Mouse (Mus musculus) ovary, adult 18-20 months (tissue): ENCODE results near the gene Rxra.

Experiments
- DNase-seq: peaks from one replicate; pipeline ENCODE4 v3.0.0; 2022; ENCODE audit warnings: low spot score, mixed read lengths

Rxra gene

GRCm38 (mm10) chr2:27676106-27676477, at the start of gene Rxra:
Gene Rxra (plus strand): TSS chr2:27676440.
- DNase-seq: peak; percentile 68

- no peak for DNase-seq
Observed at GRCm38 (mm10) chr2:27626604-27627003, 49.6 kb upstream of the Rxra start.

- DNase-seq: no peak
Observed at GRCm38 (mm10) chr2:27630601-27631285, 45.5 kb upstream of the Rxra start.

- DNase-seq: no peak
Observed at GRCm38 (mm10) chr2:27633471-27633870, 42.8 kb upstream of the Rxra start.

GRCm38 (mm10) chr2:27634018-27634417, 42.2 kb upstream of the Rxra start:
- DNase-seq: no peak

GRCm38 (mm10) chr2:27635147-27635738, 41.0 kb upstream of the Rxra start:
- DNase-seq: no peak

- no peak for DNase-seq
Observed at GRCm38 (mm10) chr2:27636796-27637195, 39.4 kb upstream of the Rxra start.

- no peak for DNase-seq
Observed at GRCm38 (mm10) chr2:27637281-27637896, 38.9 kb upstream of the Rxra start.

- DNase-seq: no peak
Observed at GRCm38 (mm10) chr2:27639631-27640334, 36.5 kb upstream of the Rxra start.

- no peak for DNase-seq
Observed at GRCm38 (mm10) chr2:27640900-27641479, 35.2 kb upstream of the Rxra start.

- no peak for DNase-seq
Observed at GRCm38 (mm10) chr2:27644547-27645120, 31.6 kb upstream of the Rxra start.

- no peak for DNase-seq
Observed at GRCm38 (mm10) chr2:27645471-27645870, 30.8 kb upstream of the Rxra start.

- no peak for DNase-seq
Observed at GRCm38 (mm10) chr2:27649862-27650661, 26.2 kb upstream of the Rxra start.

- no peak for DNase-seq
Observed at GRCm38 (mm10) chr2:27650991-27651390, 25.2 kb upstream of the Rxra start.

GRCm38 (mm10) chr2:27653496-27654030, 22.7 kb upstream of the Rxra start:
- no peak for DNase-seq

GRCm38 (mm10) chr2:27654321-27655232, 21.7 kb upstream of the Rxra start:
- no peak for DNase-seq

GRCm38 (mm10) chr2:27656576-27656975, 19.7 kb upstream of the Rxra start:
- no peak for DNase-seq

GRCm38 (mm10) chr2:27665284-27665683, 11.0 kb upstream of the Rxra start:
- no peak for DNase-seq

GRCm38 (mm10) chr2:27666719-27667118, 9.5 kb upstream of the Rxra start:
- DNase-seq: no peak

GRCm38 (mm10) chr2:27667677-27668076, 8.6 kb upstream of the Rxra start:
- DNase-seq: no peak
